Mouse (Mus musculus): Measurements from ENCODE around the gene Ino80. TPM values are rescaled to one million over a fixed set of nuclear protein-coding genes. Genes with fewer than 3 reads are reported as not detected.

The Ino80 gene
- polyA plus RNA-seq, 1 experiment from 2014 or later = 3.7 TPM

GRCm38 (mm10) chr2:119476621-119477391, 681 bp downstream of the Ino80 start:
- H3K9ac ChIP-seq (ENCODE audit: low read depth, low read length) = peak overlapping the region; percentile 100
- WGBS (ENCODE audit: insufficient replicate concordance) = under 1% methylated on average over 37 of the region's 44 CpGs
- H3K9me3 ChIP-seq (replicated peaks; ENCODE audit: control insufficient read depth, low read length) = no peaks in the 10 kb centered on the region
- H3K27me3 ChIP-seq (ENCODE audit: control insufficient read depth, insufficient read depth, low read length) = no peaks in the 10 kb centered on the region
- H3K4me1 ChIP-seq (ENCODE audit: control insufficient read depth, insufficient read depth, low read length) = peaks cover 18% of the 10 kb centered on the region
- peak overlapping the region; percentile 93 for H3K4me2 ChIP-seq
- no peaks in the 10 kb centered on the region for H3K36me3 ChIP-seq (ENCODE audit: control insufficient read depth, insufficient read depth, low read length)
- peak overlapping the region; percentile 99 for H3K27ac ChIP-seq (ENCODE audit: low read depth, low read length)
- peak overlapping the region; percentile 97 for H3K4me3 ChIP-seq (ENCODE audit: low read depth, low read length)
- peak; percentile 65 for ATAC-seq (replicated peaks; ENCODE audit: insufficient number of reproducible peaks, low FRiP score, low TSS enrichment)

GRCm38 (mm10) chr2:119476166-119476565, 1.3 kb downstream of the Ino80 start:
- Histone ChIP-seq H3K4me2 (peak overlapping the region; percentile 93), H3K27ac (ENCODE audit: low read depth, low read length) (no peak overlapping the region), H3K9ac (ENCODE audit: low read depth, low read length) (peak overlapping the region; percentile 100), H3K4me3 (ENCODE audit: low read depth, low read length) (peak overlapping the region; percentile 97), H3K27me3 (ENCODE audit: control insufficient read depth, insufficient read depth, low read length) (no peaks in the 10 kb centered on the region), H3K4me1 (ENCODE audit: control insufficient read depth, insufficient read depth, low read length) (peaks cover 18% of the 10 kb centered on the region), H3K36me3 (ENCODE audit: control insufficient read depth, insufficient read depth, low read length) (no peaks in the 10 kb centered on the region), H3K9me3 (replicated peaks; ENCODE audit: control insufficient read depth, low read length) (no peaks in the 10 kb centered on the region)
- no peak for ATAC-seq (replicated peaks; ENCODE audit: insufficient number of reproducible peaks, low FRiP score, low TSS enrichment)
- WGBS (ENCODE audit: insufficient replicate concordance) = 23% methylated on average over 7 of the region's 7 CpGs

GRCm38 (mm10) chr2:119463945-119464344, 13.5 kb downstream of the Ino80 start:
- no peak overlapping the region for H3K27ac ChIP-seq (ENCODE audit: low read depth, low read length)
- no peak overlapping the region for H3K4me2 ChIP-seq
- no peak overlapping the region for H3K9ac ChIP-seq (ENCODE audit: low read depth, low read length)
- no peaks in the 10 kb centered on the region for H3K9me3 ChIP-seq (replicated peaks; ENCODE audit: control insufficient read depth, low read length)
- H3K36me3 ChIP-seq (ENCODE audit: control insufficient read depth, insufficient read depth, low read length) = no peaks in the 10 kb centered on the region
- no peaks in the 10 kb centered on the region for H3K27me3 ChIP-seq (ENCODE audit: control insufficient read depth, insufficient read depth, low read length)
- 71% methylated on average over 4 of the region's 4 CpGs for WGBS (ENCODE audit: insufficient replicate concordance)
- no peak for ATAC-seq (replicated peaks; ENCODE audit: insufficient number of reproducible peaks, low FRiP score, low TSS enrichment)
- H3K4me3 ChIP-seq (ENCODE audit: low read depth, low read length) = no peak overlapping the region
- no peaks in the 10 kb centered on the region for H3K4me1 ChIP-seq (ENCODE audit: control insufficient read depth, insufficient read depth, low read length)

GRCm38 (mm10) chr2:119463114-119463775, 14.2 kb downstream of the Ino80 start:
- no peaks in the 10 kb centered on the region for H3K9me3 ChIP-seq (replicated peaks; ENCODE audit: control insufficient read depth, low read length)
- no peak overlapping the region for H3K9ac ChIP-seq (ENCODE audit: low read depth, low read length)
- WGBS (ENCODE audit: insufficient replicate concordance) = 86% methylated on average over 5 of the region's 5 CpGs
- no peak overlapping the region for H3K4me3 ChIP-seq (ENCODE audit: low read depth, low read length)
- H3K36me3 ChIP-seq (ENCODE audit: control insufficient read depth, insufficient read depth, low read length) = no peaks in the 10 kb centered on the region
- no peaks in the 10 kb centered on the region for H3K4me1 ChIP-seq (ENCODE audit: control insufficient read depth, insufficient read depth, low read length)
- ATAC-seq (replicated peaks; ENCODE audit: insufficient number of reproducible peaks, low FRiP score, low TSS enrichment) = no peak
- no peak overlapping the region for H3K4me2 ChIP-seq
- no peaks in the 10 kb centered on the region for H3K27me3 ChIP-seq (ENCODE audit: control insufficient read depth, insufficient read depth, low read length)
- H3K27ac ChIP-seq (ENCODE audit: low read depth, low read length) = no peak overlapping the region

- no peaks in the 10 kb centered on the region for H3K27me3 ChIP-seq (ENCODE audit: control insufficient read depth, insufficient read depth, low read length)
- peaks cover 5% of the 10 kb centered on the region; the same call in 1 of the 2 replicates for H3K36me3 ChIP-seq (ENCODE audit: control insufficient read depth, insufficient read depth, low read length)
- no peak overlapping the region for H3K4me3 ChIP-seq (ENCODE audit: low read depth, low read length)
- no peaks in the 10 kb centered on the region for H3K4me1 ChIP-seq (ENCODE audit: control insufficient read depth, insufficient read depth, low read length)
- H3K27ac ChIP-seq (ENCODE audit: low read depth, low read length) = no peak overlapping the region
- H3K9ac ChIP-seq (ENCODE audit: low read depth, low read length) = no peak overlapping the region
- no peak overlapping the region for H3K4me2 ChIP-seq
- no peak for ATAC-seq (replicated peaks; ENCODE audit: insufficient number of reproducible peaks, low FRiP score, low TSS enrichment)
- 98% methylated on average over 3 of the region's 3 CpGs for WGBS (ENCODE audit: insufficient replicate concordance)
- no peaks in the 10 kb centered on the region for H3K9me3 ChIP-seq (replicated peaks; ENCODE audit: control insufficient read depth, low read length)
These were observed 16.5 kb downstream of the Ino80 start for GRCm38 (mm10) chr2:119461028-119461427.

- Histone ChIP-seq H3K27ac (ENCODE audit: low read depth, low read length) (no peak overlapping the region), H3K4me1 (ENCODE audit: control insufficient read depth, insufficient read depth, low read length) (no peaks in the 10 kb centered on the region), H3K27me3 (ENCODE audit: control insufficient read depth, insufficient read depth, low read length) (no peaks in the 10 kb centered on the region), H3K4me3 (ENCODE audit: low read depth, low read length) (no peak overlapping the region), H3K36me3 (ENCODE audit: control insufficient read depth, insufficient read depth, low read length) (peaks cover 17% of the 10 kb centered on the region), H3K9ac (ENCODE audit: low read depth, low read length) (no peak overlapping the region), H3K4me2 (no peak overlapping the region), H3K9me3 (replicated peaks; ENCODE audit: control insufficient read depth, low read length) (no peaks in the 10 kb centered on the region)
- 88% methylated on average over 3 of the region's 3 CpGs for WGBS (ENCODE audit: insufficient replicate concordance)
- no peak for ATAC-seq (replicated peaks; ENCODE audit: insufficient number of reproducible peaks, low FRiP score, low TSS enrichment)
These were observed 22.9 kb downstream of the Ino80 start for GRCm38 (mm10) chr2:119454558-119454957.

- Histone ChIP-seq H3K27ac (ENCODE audit: low read depth, low read length) (no peak overlapping the region), H3K4me3 (ENCODE audit: low read depth, low read length) (no peak overlapping the region), H3K9me3 (replicated peaks; ENCODE audit: control insufficient read depth, low read length) (no peaks in the 10 kb centered on the region), H3K27me3 (ENCODE audit: control insufficient read depth, insufficient read depth, low read length) (no peaks in the 10 kb centered on the region), H3K9ac (ENCODE audit: low read depth, low read length) (no peak overlapping the region), H3K36me3 (ENCODE audit: control insufficient read depth, insufficient read depth, low read length) (peaks cover 24% of the 10 kb centered on the region), H3K4me2 (no peak overlapping the region), H3K4me1 (ENCODE audit: control insufficient read depth, insufficient read depth, low read length) (no peaks in the 10 kb centered on the region)
- WGBS (ENCODE audit: insufficient replicate concordance) = 87% methylated on average over 1 of the region's 1 CpGs
- no peak for ATAC-seq (replicated peaks; ENCODE audit: insufficient number of reproducible peaks, low FRiP score, low TSS enrichment)
These were observed 40.5 kb downstream of the Ino80 start for GRCm38 (mm10) chr2:119436988-119437387.

- 88% methylated on average over 4 of the region's 4 CpGs for WGBS (ENCODE audit: insufficient replicate concordance)
- Histone ChIP-seq H3K4me3 (ENCODE audit: low read depth, low read length) (no peak overlapping the region), H3K27ac (ENCODE audit: low read depth, low read length) (no peak overlapping the region), H3K36me3 (ENCODE audit: control insufficient read depth, insufficient read depth, low read length) (peaks cover 23% of the 10 kb centered on the region), H3K4me1 (ENCODE audit: control insufficient read depth, insufficient read depth, low read length) (no peaks in the 10 kb centered on the region), H3K9me3 (replicated peaks; ENCODE audit: control insufficient read depth, low read length) (no peaks in the 10 kb centered on the region), H3K27me3 (ENCODE audit: control insufficient read depth, insufficient read depth, low read length) (no peaks in the 10 kb centered on the region), H3K4me2 (no peak overlapping the region), H3K9ac (ENCODE audit: low read depth, low read length) (no peak overlapping the region)
- no peak for ATAC-seq (replicated peaks; ENCODE audit: insufficient number of reproducible peaks, low FRiP score, low TSS enrichment)
These were observed 41.0 kb downstream of the Ino80 start for GRCm38 (mm10) chr2:119436467-119436866.

Measured in heart, embryonic 11.5 days (tissue).